Comparison of ENCODE assay signal across 10 mouse cellular contexts in genomic region chr10:83049174-83049780, GRCm38 (mm10).
DNase-seq lines count a peak whose midpoint lies in the region; ATAC-seq lines count a peak whose summit lies in the region.
"Had no signal": no experiment of that assay in that cellular context is flagged by ENCODE, and none has a peak within 500 bp of the region (broad histone marks: within the 10 kb centered on the region; RNA-seq: fewer than 3 reads in every experiment).

No protein-coding gene starts in this region.

- H3K4me1 ChIP-seq in forebrain, embryonic 10.5 days, result peaks cover 15% of the 10 kb centered on the region
- 0 out of 2 replicates have a peak, but pooled peaks cover 3% of the 10 kb centered on the region for H3K4me1 ChIP-seq in forebrain, embryonic 11.5 days (replicated peaks; ENCODE audit: control insufficient read depth, insufficient read depth, low read length)
- peaks cover 8% of the 10 kb centered on the region for H3K4me1 ChIP-seq in midbrain, embryonic 10.5 days

- 78% methylated on average over 12 of the region's 12 CpGs for WGBS in forebrain, embryonic 10.5 days
- 69% methylated on average over 12 of the region's 12 CpGs for WGBS in forebrain, embryonic 11.5 days
- WGBS in midbrain, embryonic 10.5 days, result 76% methylated on average over 12 of the region's 12 CpGs

- no peak for DNase-seq in forebrain, embryonic 10.5 days (ENCODE audit: extremely low spot score, low spot score)
- no peak for DNase-seq in forebrain, embryonic 11.5 days (ENCODE audit: low spot score)
- DNase-seq in frontal cortex, postnatal 36 days (ENCODE audit: low spot score in 2 of 2), result peak; percentile 68 to 73
- DNase-seq in midbrain, embryonic 10.5 days (ENCODE audit: low spot score), result no peak
- peak; percentile 49 to 62 for DNase-seq in right cerebral cortex, postnatal 10 days (ENCODE audit: low spot score in 2 of 2)
- DNase-seq in urinary bladder, postnatal 10 days (ENCODE audit: low spot score), result no peak
- no peak for DNase-seq in lung, adult 18-20 months
- DNase-seq: kidney, postnatal 25 days had no signal

- no peak overlapping the region for H3K4me2 ChIP-seq in forebrain, embryonic 11.5 days (ENCODE audit: low read depth, low read length, severe bottlenecking)
- H3K4me2 ChIP-seq: liver, embryonic 11.5 days had no signal

- ATAC-seq in forebrain, embryonic 11.5 days (replicated peaks; ENCODE audit: low FRiP score), result no peak
- no peak for ATAC-seq in megakaryocyte, adult 5-6 weeks (ENCODE audit: poor library complexity, severe bottlenecking)

- 0 out of 2 replicates have a peak overlapping the region, but pooled peaks have one; percentile 13 for H3K27ac ChIP-seq in forebrain, embryonic 10.5 days
- H3K27ac ChIP-seq in forebrain, embryonic 11.5 days (ENCODE audit: low read depth, low read length), result no peak overlapping the region
- peak overlapping the region; percentile 47; the same call in 1 of the 2 replicates for H3K27ac ChIP-seq in midbrain, embryonic 10.5 days (replicated peaks)

- peaks cover 5% of the 10 kb centered on the region for H3K36me3 ChIP-seq in forebrain, embryonic 10.5 days (replicated peaks)
- no peaks in the 10 kb centered on the region for H3K36me3 ChIP-seq in forebrain, embryonic 11.5 days (ENCODE audit: control insufficient read depth, insufficient read depth, low read length)
- H3K36me3 ChIP-seq in midbrain, embryonic 10.5 days, result no peaks in the 10 kb centered on the region

- H3K9me3 ChIP-seq in forebrain, embryonic 10.5 days, result no peaks in the 10 kb centered on the region
- no peaks in the 10 kb centered on the region for H3K9me3 ChIP-seq in forebrain, embryonic 11.5 days (ENCODE audit: control insufficient read depth, low read length)
- no peaks in the 10 kb centered on the region for H3K9me3 ChIP-seq in midbrain, embryonic 10.5 days (replicated peaks)

- H3K27me3 ChIP-seq in forebrain, embryonic 10.5 days (ENCODE audit: poor library complexity, severe bottlenecking), result no peaks in the 10 kb centered on the region
- no peaks in the 10 kb centered on the region for H3K27me3 ChIP-seq in forebrain, embryonic 11.5 days (ENCODE audit: control insufficient read depth, insufficient read depth, low read length)
- no peaks in the 10 kb centered on the region for H3K27me3 ChIP-seq in midbrain, embryonic 10.5 days (ENCODE audit: low read depth, poor library complexity, severe bottlenecking)

- no peak overlapping the region for H3K4me3 ChIP-seq in forebrain, embryonic 10.5 days
- no peak overlapping the region for H3K4me3 ChIP-seq in forebrain, embryonic 11.5 days (ENCODE audit: low read depth, low read length)
- H3K4me3 ChIP-seq in midbrain, embryonic 10.5 days, result no peak overlapping the region

- H3K9ac ChIP-seq in forebrain, embryonic 11.5 days (ENCODE audit: low read length), result no peak overlapping the region

Comparison
In these comparisons a context has a peak if more than half of its experiments do, and no peak if none do; other contexts are left out.
1. DNase-seq: peak in frontal cortex, postnatal 36 days (2 of 2) and right cerebral cortex, postnatal 10 days (2 of 2); none in forebrain, embryonic 10.5 days (single experiment), forebrain, embryonic 11.5 days (single experiment), midbrain, embryonic 10.5 days (single experiment), urinary bladder, postnatal 10 days (single experiment) and lung, adult 18-20 months (0 of 2).